Mouse (Mus musculus): Measurements from ENCODE around the gene Gm5475. TPM values are rescaled to one million over a fixed set of nuclear protein-coding genes. Genes with fewer than 3 reads are reported as not detected.
A peak's percentile ranks its signal among the peaks of the same experiment; 100 is the strongest.

Gene Gm5475
- total and polyA plus RNA-seq, 2 experiments from 2014 or later, result 0.10 TPM; not detected in 1

DNA sequence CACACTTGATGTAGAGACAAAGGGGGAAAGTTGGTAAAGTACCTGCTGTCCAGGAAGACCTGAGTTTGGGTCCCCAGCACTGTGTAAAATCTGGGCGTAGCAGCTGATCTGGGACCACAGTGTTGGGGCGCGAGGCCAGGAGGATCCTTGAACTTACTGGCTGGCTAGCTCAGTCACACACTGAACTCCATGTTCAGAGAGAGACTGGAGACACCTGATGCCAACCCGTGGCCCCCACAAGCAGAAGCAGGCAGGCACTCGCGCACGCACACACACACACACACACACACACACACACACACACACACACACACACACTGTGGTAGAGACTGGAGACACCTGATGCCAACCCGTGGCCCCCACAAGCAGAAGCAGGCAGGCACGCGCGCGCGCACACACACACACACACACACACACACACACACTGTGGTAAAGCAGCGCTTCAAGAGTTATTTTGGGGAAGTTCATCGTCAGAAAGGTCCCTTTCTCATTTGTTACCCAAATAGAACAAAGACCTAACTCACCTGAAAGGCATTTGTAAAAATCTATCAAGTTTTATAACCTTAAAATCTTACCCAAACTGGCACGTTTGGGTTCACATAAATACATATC, 33.6 kb upstream of the Gm5475 start:
- no peak overlapping the region for H3K9ac ChIP-seq
- no peaks in the 10 kb centered on the region for H3K4me1 ChIP-seq (ENCODE audit: insufficient read depth)
- H3K4me3 ChIP-seq (ENCODE audit: low read depth, low read length), result no peak overlapping the region
- no peak for TF ChIP-seq CTCF (IDR thresholded peaks at IDR 0.05; ENCODE audit: low read depth)
- ATAC-seq (no peak), DNase-seq (no peak)
- peaks cover 11% of the 10 kb centered on the region; the same call in 1 of the 2 replicates for H3K36me3 ChIP-seq (ENCODE audit: insufficient read depth)
- no peaks in the 10 kb centered on the region for H3K9me3 ChIP-seq (ENCODE audit: low read length)
- H3K27me3 ChIP-seq (ENCODE audit: insufficient read depth, low read length), result no peaks in the 10 kb centered on the region
- no peak overlapping the region for H3K27ac ChIP-seq (ENCODE audit: low read depth, low read length)
- no peak overlapping the region for H3K4me2 ChIP-seq (ENCODE audit: low read depth)
- WGBS, result 88% methylated on average over 16 of the region's 16 CpGs

DNA sequence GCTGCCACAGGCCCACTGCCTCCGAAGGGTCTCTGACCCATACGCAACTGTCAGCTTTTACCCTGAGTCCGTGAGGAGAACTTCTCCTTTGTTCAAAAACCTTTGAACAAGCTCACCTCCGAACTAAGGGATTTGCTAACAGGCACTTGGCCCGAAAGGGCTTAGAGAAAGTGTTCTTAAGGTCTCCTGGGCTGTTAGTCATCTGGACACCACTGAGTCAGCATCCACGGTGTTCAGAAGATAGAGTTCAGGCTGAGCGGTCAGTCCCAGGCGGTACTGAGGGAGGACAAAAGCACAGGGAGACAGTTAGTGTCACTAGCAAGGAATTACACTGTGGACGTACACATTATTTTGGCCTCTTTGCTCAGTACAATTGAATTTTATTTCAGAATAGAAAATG, 33.1 kb upstream of the Gm5475 start:
- no peaks in the 10 kb centered on the region for H3K9me3 ChIP-seq (ENCODE audit: low read length)
- no peak overlapping the region for H3K27ac ChIP-seq (ENCODE audit: low read depth, low read length)
- 58% methylated on average over 9 of the region's 9 CpGs for WGBS
- H3K4me1 ChIP-seq (ENCODE audit: insufficient read depth), result no peaks in the 10 kb centered on the region
- DNase-seq (no peak), ATAC-seq (no peak)
- no peak overlapping the region for H3K4me3 ChIP-seq (ENCODE audit: low read depth, low read length)
- no peak overlapping the region for H3K4me2 ChIP-seq (ENCODE audit: low read depth)
- H3K9ac ChIP-seq, result no peak overlapping the region
- no peaks in the 10 kb centered on the region for H3K27me3 ChIP-seq (ENCODE audit: insufficient read depth, low read length)
- no peak for TF ChIP-seq CTCF (IDR thresholded peaks at IDR 0.05; ENCODE audit: low read depth)
- peaks cover 17% of the 10 kb centered on the region; the same call in 1 of the 2 replicates for H3K36me3 ChIP-seq (ENCODE audit: insufficient read depth)

DNA sequence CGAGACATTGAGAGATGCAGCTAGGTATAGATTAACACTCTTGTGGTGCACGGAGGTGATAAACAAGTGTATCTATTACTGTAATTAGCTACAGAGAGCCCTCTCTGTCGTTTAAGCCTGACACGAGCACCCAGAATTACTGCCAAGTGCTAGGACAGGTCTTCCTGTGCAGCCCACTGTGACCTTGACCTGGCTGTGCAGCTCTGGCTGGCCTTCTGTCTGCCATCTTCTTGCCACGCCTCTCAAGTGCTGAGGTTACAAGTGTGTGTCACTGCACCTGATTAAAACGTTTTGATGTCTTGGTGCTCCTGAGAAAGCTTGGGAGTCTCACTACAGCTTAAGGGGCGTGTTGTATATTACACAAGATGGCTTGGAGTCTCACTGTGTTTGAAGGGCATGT, 30.9 kb upstream of the Gm5475 start:
- WGBS, result 81% methylated on average over 7 of the region's 7 CpGs
- H3K27me3 ChIP-seq (ENCODE audit: insufficient read depth, low read length), result no peaks in the 10 kb centered on the region
- H3K27ac ChIP-seq (ENCODE audit: low read depth, low read length), result no peak overlapping the region
- H3K36me3 ChIP-seq (ENCODE audit: insufficient read depth), result peaks cover 36% of the 10 kb centered on the region
- TF ChIP-seq CTCF (IDR thresholded peaks at IDR 0.05; ENCODE audit: low read depth), result no peak
- no peak overlapping the region for H3K9ac ChIP-seq
- no peak overlapping the region for H3K4me2 ChIP-seq (ENCODE audit: low read depth)
- DNase-seq (no peak), ATAC-seq (no peak)
- no peak overlapping the region for H3K4me3 ChIP-seq (ENCODE audit: low read depth, low read length)
- H3K4me1 ChIP-seq (ENCODE audit: insufficient read depth), result no peaks in the 10 kb centered on the region
- no peaks in the 10 kb centered on the region for H3K9me3 ChIP-seq (ENCODE audit: low read length)

DNA sequence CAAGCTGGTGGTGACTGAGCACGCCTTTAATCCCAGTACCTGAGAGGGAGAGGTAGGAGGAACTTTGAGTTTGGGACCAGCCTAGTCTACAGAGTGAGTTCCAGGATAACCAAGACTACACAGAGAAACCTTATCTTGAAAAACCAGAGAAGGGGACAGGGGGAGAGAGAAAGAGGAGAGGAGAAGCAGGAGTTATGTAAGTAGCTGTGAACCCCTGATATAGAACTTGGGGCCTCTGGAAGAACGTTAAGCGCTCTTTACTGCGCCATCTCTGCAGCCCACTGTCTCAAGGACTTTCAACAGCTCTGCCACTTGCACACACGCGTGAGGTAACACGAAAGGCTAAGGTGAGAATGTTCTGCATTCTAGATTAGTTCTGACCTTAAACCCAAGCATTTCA, 30.3 kb upstream of the Gm5475 start:
- ATAC-seq, result no peak
- no peaks in the 10 kb centered on the region for H3K27me3 ChIP-seq (ENCODE audit: insufficient read depth, low read length)
- H3K36me3 ChIP-seq (ENCODE audit: insufficient read depth), result peaks cover 41% of the 10 kb centered on the region
- no peaks in the 10 kb centered on the region for H3K4me1 ChIP-seq (ENCODE audit: insufficient read depth)
- H3K9me3 ChIP-seq (ENCODE audit: low read length), result no peaks in the 10 kb centered on the region
- H3K4me3 ChIP-seq (ENCODE audit: low read depth, low read length), result no peak overlapping the region
- no peak overlapping the region for H3K27ac ChIP-seq (ENCODE audit: low read depth, low read length)
- no peak for TF ChIP-seq CTCF (IDR thresholded peaks at IDR 0.05; ENCODE audit: low read depth)
- H3K9ac ChIP-seq, result no peak overlapping the region
- H3K4me2 ChIP-seq (ENCODE audit: low read depth), result no peak overlapping the region
- DNase-seq, result no peak
- WGBS, result 97% methylated on average over 7 of the region's 7 CpGs

DNA sequence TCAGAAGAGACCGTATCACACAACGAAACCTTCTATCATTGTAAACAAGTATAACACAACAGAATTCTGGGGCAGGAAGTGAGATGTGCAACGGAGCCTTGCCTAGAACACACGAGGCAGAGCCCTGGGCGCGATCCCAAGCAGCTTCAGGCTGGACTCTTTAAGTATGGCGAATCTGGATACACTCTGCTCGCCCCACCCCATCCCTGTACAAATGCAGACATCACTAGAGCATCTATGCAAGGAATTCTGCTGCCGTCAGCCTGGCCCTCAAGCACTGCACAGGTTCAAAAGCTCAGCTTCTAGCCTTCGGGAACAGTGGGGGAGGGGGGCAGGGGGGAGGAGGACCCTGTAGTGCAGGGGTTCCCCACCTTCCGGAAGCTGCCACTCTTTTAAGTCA, 28.9 kb upstream of the Gm5475 start:
- Histone ChIP-seq H3K9ac (no peak overlapping the region), H3K4me1 (ENCODE audit: insufficient read depth) (no peaks in the 10 kb centered on the region), H3K9me3 (ENCODE audit: low read length) (no peaks in the 10 kb centered on the region), H3K27me3 (ENCODE audit: insufficient read depth, low read length) (no peaks in the 10 kb centered on the region), H3K4me2 (ENCODE audit: low read depth) (no peak overlapping the region), H3K27ac (ENCODE audit: low read depth, low read length) (no peak overlapping the region), H3K36me3 (ENCODE audit: insufficient read depth) (peaks cover 56% of the 10 kb centered on the region), H3K4me3 (ENCODE audit: low read depth, low read length) (no peak overlapping the region)
- DNase-seq, result no peak
- ATAC-seq, result no peak
- no peak for TF ChIP-seq CTCF (IDR thresholded peaks at IDR 0.05; ENCODE audit: low read depth)
- WGBS, result 85% methylated on average over 11 of the region's 11 CpGs

DNA sequence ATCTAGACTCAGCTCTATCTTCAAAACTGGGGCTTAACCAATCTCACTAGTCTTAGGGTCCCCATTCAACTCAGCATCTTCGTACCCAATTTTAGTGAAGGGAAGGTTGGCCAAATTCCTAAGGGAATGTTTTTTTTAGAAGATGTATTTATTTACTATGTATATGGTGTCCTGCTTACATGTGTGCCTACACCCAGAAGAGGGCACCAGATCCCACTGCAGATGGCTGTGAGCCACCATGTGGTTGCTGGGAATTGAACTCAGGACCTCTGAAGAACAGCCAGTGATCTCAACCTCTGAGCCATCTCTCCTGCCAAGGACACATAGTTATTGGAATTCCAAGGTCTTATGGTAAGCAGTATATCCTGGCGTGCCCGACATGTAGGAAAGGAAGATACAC, 26.4 kb upstream of the Gm5475 start:
- no peaks in the 10 kb centered on the region for H3K27me3 ChIP-seq (ENCODE audit: insufficient read depth, low read length)
- 98% methylated on average over 3 of the region's 3 CpGs for WGBS
- H3K4me2 ChIP-seq (ENCODE audit: low read depth), result no peak overlapping the region
- no peak overlapping the region for H3K9ac ChIP-seq
- H3K4me3 ChIP-seq (ENCODE audit: low read depth, low read length), result no peak overlapping the region
- ATAC-seq (no peak), DNase-seq (no peak)
- no peak overlapping the region for H3K27ac ChIP-seq (ENCODE audit: low read depth, low read length)
- no peaks in the 10 kb centered on the region for H3K4me1 ChIP-seq (ENCODE audit: insufficient read depth)
- H3K9me3 ChIP-seq (ENCODE audit: low read length), result no peaks in the 10 kb centered on the region
- TF ChIP-seq CTCF (IDR thresholded peaks at IDR 0.05; ENCODE audit: low read depth), result 0 out of 2 replicates have a peak, but pooled peaks have one; percentile 4
- H3K36me3 ChIP-seq (ENCODE audit: insufficient read depth), result peaks cover 78% of the 10 kb centered on the region

DNA sequence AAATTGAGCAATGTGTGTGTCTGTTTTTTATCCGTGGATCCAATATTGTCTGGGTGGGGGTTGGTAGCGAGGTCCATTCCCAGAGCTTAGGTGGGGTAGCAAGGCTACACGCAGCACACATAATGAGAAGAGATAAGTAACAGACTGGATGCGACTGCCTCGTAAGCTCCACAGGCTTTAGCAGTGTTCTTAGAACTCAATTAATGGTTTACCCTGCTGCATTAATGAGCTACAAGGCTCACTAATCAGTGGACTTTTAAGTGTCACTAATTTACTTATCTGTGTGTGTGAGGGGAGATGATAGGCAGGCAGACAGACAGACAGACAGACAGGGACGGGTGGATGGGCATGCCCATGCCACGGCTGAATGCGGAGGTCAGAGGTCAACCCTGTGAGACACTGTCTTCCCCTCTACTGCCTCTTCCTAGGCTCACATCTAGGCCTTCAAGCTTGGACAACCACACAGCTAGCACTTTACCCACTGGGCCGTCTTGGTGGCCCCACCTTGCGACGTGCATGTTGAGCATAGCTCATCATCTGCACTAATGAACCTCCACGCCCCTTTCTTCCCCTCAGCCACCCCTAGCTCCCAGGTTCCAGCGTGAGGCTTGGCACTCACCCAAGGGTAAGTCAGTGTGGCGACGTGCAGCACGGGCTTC, 21.2 kb upstream of the Gm5475 start:
- no peaks in the 10 kb centered on the region for H3K4me1 ChIP-seq (ENCODE audit: insufficient read depth)
- no peak overlapping the region for H3K9ac ChIP-seq
- H3K36me3 ChIP-seq (ENCODE audit: insufficient read depth), result peaks cover 90% of the 10 kb centered on the region
- no peak overlapping the region for H3K27ac ChIP-seq (ENCODE audit: low read depth, low read length)
- no peak for TF ChIP-seq CTCF (IDR thresholded peaks at IDR 0.05; ENCODE audit: low read depth)
- 81% methylated on average over 16 of the region's 16 CpGs for WGBS
- no peak overlapping the region for H3K4me3 ChIP-seq (ENCODE audit: low read depth, low read length)
- H3K27me3 ChIP-seq (ENCODE audit: insufficient read depth, low read length), result no peaks in the 10 kb centered on the region
- ATAC-seq (no peak), DNase-seq (no peak)
- H3K4me2 ChIP-seq (ENCODE audit: low read depth), result no peak overlapping the region
- no peaks in the 10 kb centered on the region for H3K9me3 ChIP-seq (ENCODE audit: low read length)
